Mouse (Mus musculus): ENCODE data around the gene Fbxo41.

DNA sequence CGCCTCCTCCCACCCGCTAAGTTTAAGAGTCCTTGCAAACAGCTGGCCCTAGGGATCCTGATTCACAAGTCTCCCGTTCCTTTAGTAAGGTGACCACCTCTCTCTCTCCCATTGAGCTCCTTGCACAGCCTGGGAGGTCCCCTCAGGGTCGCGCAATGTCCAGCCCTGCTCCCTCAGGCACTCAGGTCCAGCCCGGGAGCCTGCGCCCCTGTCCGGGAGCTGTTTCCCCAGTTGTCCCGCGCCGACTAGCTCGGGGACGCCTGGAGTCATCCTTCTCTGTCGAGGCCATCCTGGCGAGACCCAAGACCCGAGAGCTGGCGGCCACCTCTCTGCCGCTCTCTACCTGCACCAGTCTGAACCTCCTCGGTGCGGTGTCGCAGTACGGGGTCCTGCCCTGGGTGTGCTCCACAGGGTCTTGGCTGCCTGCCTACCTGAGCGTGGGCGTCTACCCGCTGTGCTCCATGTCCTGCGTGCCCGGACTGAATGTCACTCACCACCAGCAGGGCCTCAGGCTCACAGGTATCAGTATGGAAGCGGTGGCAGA, 78.9 kb downstream of the Fbxo41 start, which contains the start of gene Noto:
- TF ChIP-seq CTCF (IDR thresholded peaks at IDR 0.05; ENCODE audit: low read depth, low read length), result no peak
- no peak for TF ChIP-seq POLR2A (IDR thresholded peaks at IDR 0.05; ENCODE audit: extremely low read depth, insufficient read depth, low read length)

Data from liver, adult 2 months (tissue).